Mouse (Mus musculus) heart, postnatal 0 days (tissue): ENCODE data around the gene Kmt2e. TPM values are rescaled to one million over a fixed set of nuclear protein-coding genes. Genes with fewer than 3 reads are reported as not detected.

Experiments
- ATAC-seq: fragments of 200-750 bp; cut with Nextera tagmentation; 2 replicates; pipeline ENCODE4 v1.8.0; 2017; ENCODE audit warnings: low read depth, moderate number of reproducible peaks, moderate library complexity; ENCODE audit not compliant: insufficient read depth
- DNase-seq: peaks from one replicate; pipeline ENCODE4 v3.0.0-alpha.2; 2016; ENCODE audit warnings: low spot score
- H3K27ac ChIP-seq: fragments of 300-500 bp; sonication (generic); 2 replicates; pipeline ENCODE4 v1.5.1; 2014; ENCODE audit warnings: low read depth, mild to moderate bottlenecking
- H3K27me3 ChIP-seq: fragments of 300-500 bp; sonication (generic); 2 replicates; pipeline ENCODE4 v1.6.1; 2014; ENCODE audit warnings: low read length, mixed read lengths; ENCODE audit not compliant: control insufficient read depth, insufficient read depth
- H3K36me3 ChIP-seq: fragments of 300-500 bp; sonication (generic); replicated peaks from 2 replicates; pipeline ENCODE4 v1.6.1; 2014; ENCODE audit warnings: low read length, mixed read lengths; ENCODE audit not compliant: control insufficient read depth, insufficient read depth
- H3K4me1 ChIP-seq: fragments of 300-500 bp; sonication (generic); 2 replicates; pipeline ENCODE4 v1.6.1; 2014; ENCODE audit warnings: antibody characterized with exemption; ENCODE audit not compliant: control insufficient read depth, insufficient read depth
- H3K4me2 ChIP-seq: fragments of 300-500 bp; sonication (generic); 2 replicates; pipeline ENCODE4 v1.6.1; 2014; ENCODE audit warnings: low read depth, mild to moderate bottlenecking, low read length, moderate library complexity
- H3K4me3 ChIP-seq: fragments of 300-500 bp; sonication (generic); 2 replicates; pipeline ENCODE4 v1.5.1; 2014; ENCODE audit warnings: low read depth, low read length
- H3K9ac ChIP-seq: fragments of 300-500 bp; sonication (generic); replicated peaks from 2 replicates; pipeline ENCODE4 v1.6.1; 2014; ENCODE audit warnings: low read depth, low read length, mixed read lengths
- H3K9me3 ChIP-seq: fragments of 300-500 bp; sonication (generic); replicated peaks from 2 replicates; pipeline ENCODE4 v1.6.1; 2016; ENCODE audit warnings: low read length; ENCODE audit not compliant: control insufficient read depth
- CTCF ChIP-seq: IDR thresholded peaks from 2 replicates; pipeline ENCODE4 v1.5.1; 2016; ENCODE audit warnings: antibody characterized with exemption, control low read depth, low read depth
- EP300 ChIP-seq: IDR thresholded peaks from 2 replicates; pipeline ENCODE4 v1.6.1; 2016; ENCODE audit warnings: antibody characterized with exemption, low read depth
- whole genome bisulfite sequencing: fragments of 180-500 bp; shearing (Covaris S2); extraction: QIAGEN DNeasy Blood & Tissue Kit; methylation state at CpG from one replicate; pipeline ENCODE4 v1.1.7; 2014; 5-methylcytosine and 5-hydroxymethylcytosine counted together
- polyA plus RNA-seq: library from polyadenylated mRNA; unstranded; fragments of >200 nt; fragmentation: Nextera tagmentation; extraction: Ambion mirVana; gene quantifications from 2 replicates; pipeline ENCODE4 v1.2.1, GENCODE M21; 2015
- total RNA-seq: library from RNA; depleted of rRNA; stranded (reverse); fragments of >200 nt; gene quantifications from 2 replicates; pipeline ENCODE4 v1.2.3, GENCODE M21; 2014; ENCODE audit warnings: low replicate concordance

Kmt2e gene
- total and polyA plus RNA-seq, 2 experiments from 2014 or later: 34.5 to 55.0 TPM

GRCm38 (mm10) chr5:23521645-23522044 lies 87.4 kb downstream of the Kmt2e start:
- 93% methylated on average over 1 of the region's 1 CpGs for WGBS
- H3K4me1 ChIP-seq: peaks cover 34% of the 10 kb centered on the region
- H3K27me3 ChIP-seq: no peaks in the 10 kb centered on the region
- DNase-seq (no peak), ATAC-seq (no peak)
- no peak overlapping the region for H3K9ac ChIP-seq
- no peak overlapping the region for H3K4me2 ChIP-seq
- peaks cover 39% of the 10 kb centered on the region for H3K36me3 ChIP-seq
- TF ChIP-seq EP300 (no peak), CTCF (no peak)
- 0 out of 2 replicates have a peak overlapping the region, but pooled peaks have one; percentile 6 for H3K27ac ChIP-seq
- no peak overlapping the region for H3K4me3 ChIP-seq
- no peaks in the 10 kb centered on the region for H3K9me3 ChIP-seq

GRCm38 (mm10) chr5:23523936-23524335 lies 89.7 kb downstream of the Kmt2e start:
- H3K4me2 ChIP-seq: no peak overlapping the region
- no peak for ATAC-seq
- H3K36me3 ChIP-seq: peaks cover 41% of the 10 kb centered on the region
- H3K9me3 ChIP-seq: no peaks in the 10 kb centered on the region
- peak; percentile 22 for DNase-seq
- H3K9ac ChIP-seq: no peak overlapping the region
- peaks cover 21% of the 10 kb centered on the region for H3K4me1 ChIP-seq
- H3K27ac ChIP-seq: no peak overlapping the region
- H3K27me3 ChIP-seq: no peaks in the 10 kb centered on the region
- WGBS: 40% methylated on average over 3 of the region's 3 CpGs
- no peak for TF ChIP-seq EP300
- no peak overlapping the region for H3K4me3 ChIP-seq

GRCm38 (mm10) chr5:23524621-23525020 lies 90.4 kb downstream of the Kmt2e start:
- DNase-seq (no peak), ATAC-seq (no peak)
- no peak overlapping the region for H3K27ac ChIP-seq
- no peak overlapping the region for H3K4me2 ChIP-seq
- H3K9me3 ChIP-seq: no peaks in the 10 kb centered on the region
- TF ChIP-seq EP300: no peak
- TF ChIP-seq CTCF: no peak
- peaks cover 41% of the 10 kb centered on the region for H3K36me3 ChIP-seq
- WGBS: 63% methylated on average over 3 of the region's 3 CpGs
- peaks cover 14% of the 10 kb centered on the region; the same call in 1 of the 2 replicates for H3K4me1 ChIP-seq
- no peak overlapping the region for H3K4me3 ChIP-seq
- H3K27me3 ChIP-seq: no peaks in the 10 kb centered on the region
- no peak overlapping the region for H3K9ac ChIP-seq

GRCm38 (mm10) chr5:23531100-23531499 lies 96.9 kb downstream of the Kmt2e start:
- no peaks in the 10 kb centered on the region; the same call in none of the 2 replicates for H3K4me1 ChIP-seq
- no peak for TF ChIP-seq EP300
- no peak for TF ChIP-seq CTCF
- no peak overlapping the region for H3K9ac ChIP-seq
- ATAC-seq (no peak), DNase-seq (no peak)
- no peaks in the 10 kb centered on the region for H3K27me3 ChIP-seq
- H3K27ac ChIP-seq: no peak overlapping the region
- H3K9me3 ChIP-seq: no peaks in the 10 kb centered on the region
- WGBS: 92% methylated on average over 6 of the region's 6 CpGs
- H3K4me3 ChIP-seq: no peak overlapping the region
- H3K4me2 ChIP-seq: no peak overlapping the region
- peaks cover 23% of the 10 kb centered on the region; the same call in 1 of the 2 replicates for H3K36me3 ChIP-seq

- ATAC-seq: no peak
These were observed 97.4 kb downstream of the Kmt2e start for GRCm38 (mm10) chr5:23531541-23532096.

GRCm38 (mm10) chr5:23535692-23536091 lies 101.5 kb downstream of the Kmt2e start:
- peaks cover 38% of the 10 kb centered on the region for H3K36me3 ChIP-seq
- H3K9ac ChIP-seq: no peak overlapping the region
- no peak overlapping the region for H3K4me3 ChIP-seq
- H3K27ac ChIP-seq: no peak overlapping the region
- no peak overlapping the region for H3K4me2 ChIP-seq
- DNase-seq: no peak
- H3K27me3 ChIP-seq: no peaks in the 10 kb centered on the region
- no peaks in the 10 kb centered on the region for H3K9me3 ChIP-seq
- TF ChIP-seq CTCF (no peak), EP300 (no peak)
- H3K4me1 ChIP-seq: no peaks in the 10 kb centered on the region; the same call in 1 of the 2 replicates
- 92% methylated on average over 7 of the region's 7 CpGs for WGBS
- ATAC-seq: no peak

More at GRCm38 (mm10) chr5:23531541-23532096, 97.4 kb downstream of the Kmt2e start:
- no peak for TF ChIP-seq CTCF
- no peak for TF ChIP-seq EP300
- Histone ChIP-seq H3K9ac (no peak overlapping the region), H3K4me3 (no peak overlapping the region), H3K36me3 (peaks cover 22% of the 10 kb centered on the region; the same call in 1 of the 2 replicates), H3K27ac (no peak overlapping the region), H3K27me3 (no peaks in the 10 kb centered on the region), H3K4me1 (no peaks in the 10 kb centered on the region; the same call in none of the 2 replicates), H3K4me2 (no peak overlapping the region), H3K9me3 (no peaks in the 10 kb centered on the region)
- no peak for DNase-seq
- WGBS: 67% methylated on average over 7 of the region's 7 CpGs
